Mouse (Mus musculus) kidney, postnatal 0 days (tissue): ENCODE measurements around the gene Dock2. TPM values are rescaled to one million over a fixed set of nuclear protein-coding genes. Genes with fewer than 3 reads are reported as not detected.
A peak's percentile ranks its signal among the peaks of the same experiment; 100 is the strongest.
"Not testable (repeated sequence)": the region's sequence is repeated elsewhere in the genome, so short reads cannot be mapped to it uniquely, and the experiment has no call there.

Experiments used
- ATAC-seq: fragments of 200-750 bp; cut with Nextera tagmentation; replicated peaks from 2 replicates; pipeline ENCODE4 v1.8.0; 2017; ENCODE audit warnings: low read depth, moderate number of reproducible peaks, moderate TSS enrichment, moderate library complexity; ENCODE audit not compliant: low FRiP score
- DNase-seq: peaks from one replicate; pipeline ENCODE4 v3.0.0-alpha.2; 2016; ENCODE audit warnings: low spot score
- H3K27ac ChIP-seq: fragments of 300-500 bp; sonication (generic); 2 replicates; pipeline ENCODE4 v1.5.1; 2014; ENCODE audit warnings: mild to moderate bottlenecking
- H3K27me3 ChIP-seq: fragments of 300-500 bp; sonication (generic); 2 replicates; pipeline ENCODE4 v1.6.1; 2014; ENCODE audit warnings: low read length, mixed read lengths; ENCODE audit not compliant: insufficient read depth
- H3K36me3 ChIP-seq: fragments of 300-500 bp; sonication (generic); 2 replicates; pipeline ENCODE4 v1.6.1; 2014; ENCODE audit warnings: low read length, mixed read lengths; ENCODE audit not compliant: insufficient read depth
- H3K4me1 ChIP-seq: fragments of 300-500 bp; sonication (generic); replicated peaks from 2 replicates; pipeline ENCODE4 v1.6.1; 2014; ENCODE audit warnings: antibody characterized with exemption, low read length, mixed read lengths; ENCODE audit not compliant: insufficient read depth
- H3K4me2 ChIP-seq: fragments of 300-500 bp; sonication (generic); 2 replicates; pipeline ENCODE4 v1.6.1; 2014; ENCODE audit warnings: mild to moderate bottlenecking, low read length, moderate library complexity, mixed read lengths
- H3K4me3 ChIP-seq: fragments of 300-500 bp; sonication (generic); replicated peaks from 2 replicates; pipeline ENCODE4 v1.5.1; 2014; ENCODE audit warnings: low read depth, low read length
- H3K9ac ChIP-seq: fragments of 300-500 bp; sonication (generic); 2 replicates; pipeline ENCODE4 v1.6.1; 2014; ENCODE audit warnings: low read depth, low read length
- H3K9me3 ChIP-seq: fragments of 300-500 bp; sonication (generic); replicated peaks from 2 replicates; pipeline ENCODE4 v1.6.1; 2016; ENCODE audit warnings: low read length, inconsistent platforms, mixed read lengths
- CTCF ChIP-seq: IDR thresholded peaks from 2 replicates; pipeline ENCODE4 v1.5.1; 2016; ENCODE audit warnings: antibody characterized with exemption, low read depth, mild to moderate bottlenecking, moderate library complexity
- WGBS: fragments of 180-500 bp; shearing (Covaris S2); extraction: QIAGEN DNeasy Blood & Tissue Kit; methylation state at CpG from one replicate; pipeline ENCODE4 v1.1.7; 2014; 5-methylcytosine and 5-hydroxymethylcytosine counted together
- polyA plus RNA-seq: library from polyadenylated mRNA; unstranded; fragments of >200 nt; fragmentation: Nextera tagmentation; extraction: Ambion mirVana; gene quantifications from 2 replicates; pipeline ENCODE4 v1.2.1, GENCODE M21; 2015

Gene Dock2
- polyA plus RNA-seq, result 1.1 and 1.4 TPM in 2 replicates

DNA sequence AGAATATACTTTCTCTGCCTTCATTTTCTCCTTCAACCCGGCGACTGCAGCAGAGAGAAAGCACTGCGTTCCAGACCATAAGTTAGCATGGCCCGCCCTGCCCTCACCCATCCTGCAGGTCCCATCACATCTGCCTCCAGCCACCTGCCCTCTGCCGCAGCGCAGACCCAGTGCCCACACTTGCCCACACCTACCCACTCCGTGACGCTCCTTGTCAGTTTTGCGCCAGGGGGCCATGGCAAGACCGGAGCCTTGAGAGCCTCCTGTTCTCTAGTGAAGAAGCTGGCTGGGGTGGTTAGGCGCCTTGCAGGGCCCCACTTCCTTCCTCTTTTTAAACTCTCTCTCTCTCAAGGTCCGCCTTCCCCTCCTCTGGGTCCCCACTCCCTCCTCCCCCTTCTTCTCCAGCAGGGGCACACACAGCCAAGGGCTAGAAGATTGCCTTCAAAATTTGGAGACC, at the start of gene Dock2:
Dock2 (minus strand) TSS at position 306 of the 457 bp plus-strand sequence.
- H3K27me3 ChIP-seq, result no peaks in the 10 kb centered on the region
- H3K4me3 ChIP-seq, result no peak within 1 kb of the TSS
- ATAC-seq (no peak), DNase-seq (no peak)
- no peaks in the 10 kb centered on the region for H3K36me3 ChIP-seq
- no peak within 1 kb of the TSS for H3K4me2 ChIP-seq
- no peak within 1 kb of the TSS for H3K9ac ChIP-seq
- H3K4me1 ChIP-seq, result no peaks in the 10 kb centered on the region
- WGBS, result 77% methylated on average over 12 of the region's 12 CpGs
- TF ChIP-seq CTCF, result no peak
- no peak within 1 kb of the TSS for H3K27ac ChIP-seq
- H3K9me3 ChIP-seq, result no peaks in the 10 kb centered on the region

DNA sequence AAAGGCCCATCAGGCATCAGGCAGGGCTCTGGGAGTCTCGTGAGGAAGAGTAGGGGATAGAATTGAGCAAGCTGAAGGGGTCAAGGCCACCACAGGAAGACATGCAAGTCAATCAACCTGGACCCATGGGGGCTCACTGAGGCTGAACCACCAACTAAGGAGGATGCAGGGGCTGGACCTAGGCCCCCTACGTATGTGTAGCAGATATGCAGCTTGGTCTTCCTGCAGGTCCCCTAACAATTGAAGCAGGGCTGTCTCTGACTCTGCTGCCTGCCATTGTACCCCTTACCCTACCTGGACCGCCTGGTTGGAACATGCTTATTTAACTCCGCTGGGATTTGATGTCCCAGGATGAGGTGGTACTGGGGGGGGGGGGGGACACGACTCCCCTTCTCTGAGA, 49.0 kb upstream of the Dock2 start:
- peaks cover 6% of the 10 kb centered on the region for H3K4me1 ChIP-seq
- no peak for TF ChIP-seq CTCF
- peak; percentile 22; the same call in 1 of the 2 replicates for ATAC-seq
- H3K9me3 ChIP-seq, result no peaks in the 10 kb centered on the region
- DNase-seq, result no peak
- H3K4me2 ChIP-seq, result peak overlapping the region; percentile 76
- no peak overlapping the region for H3K27ac ChIP-seq
- H3K27me3 ChIP-seq, result no peaks in the 10 kb centered on the region
- H3K4me3 ChIP-seq, result peak overlapping the region; percentile 73
- H3K36me3 ChIP-seq, result 0 out of 2 replicates have a peak, but pooled peaks cover 7% of the 10 kb centered on the region
- peak overlapping the region; percentile 55 for H3K9ac ChIP-seq
- 8% methylated on average over 4 of the region's 5 CpGs for WGBS

DNA sequence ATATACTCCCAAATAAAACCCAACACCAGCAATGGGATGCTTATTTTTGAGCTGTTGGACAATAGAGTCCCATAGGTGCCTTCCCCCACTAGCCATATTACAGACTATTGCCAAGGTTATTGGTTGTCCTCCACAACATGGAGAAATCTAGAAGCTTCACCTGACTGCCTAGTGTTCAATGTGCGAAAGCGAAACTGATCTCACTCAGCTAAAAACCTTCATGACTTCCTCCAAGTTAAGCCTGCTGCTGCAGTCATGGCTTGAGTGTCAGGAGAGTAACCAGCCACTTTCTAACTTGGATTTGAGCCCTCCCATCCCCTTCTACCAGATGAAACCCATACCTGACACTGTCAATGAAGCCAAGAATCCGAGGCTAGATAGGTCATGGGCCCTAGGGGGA, 44.1 kb upstream of the Dock2 start:
- ATAC-seq, result no peak
- no peak for DNase-seq
- TF ChIP-seq CTCF, result no peak

DNA sequence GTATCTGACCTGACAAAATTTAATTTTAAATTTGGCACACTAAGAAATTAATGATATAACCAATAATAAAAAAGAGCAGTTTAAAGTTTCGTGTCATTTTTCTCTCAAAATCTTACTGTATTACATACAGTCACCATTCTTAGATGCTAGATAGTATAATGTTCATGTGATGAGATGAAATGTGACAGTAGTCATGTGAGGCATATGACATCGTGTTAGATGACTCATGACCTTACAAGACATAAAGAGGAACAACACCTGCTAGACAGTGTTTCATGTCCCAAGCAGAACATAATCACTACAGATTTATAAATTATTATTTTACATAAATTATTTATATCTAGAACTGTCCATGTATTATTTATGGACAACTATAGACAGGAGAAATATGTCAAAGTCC, 43.2 kb upstream of the Dock2 start:
- ATAC-seq, result no peak
- peaks cover 25% of the 10 kb centered on the region; the same call in 1 of the 2 replicates for H3K36me3 ChIP-seq
- no peak overlapping the region for H3K27ac ChIP-seq
- WGBS, result 92% methylated on average over 2 of the region's 2 CpGs
- no peak overlapping the region for H3K4me3 ChIP-seq
- DNase-seq, result no peak
- H3K27me3 ChIP-seq, result no peaks in the 10 kb centered on the region
- no peak overlapping the region for H3K9ac ChIP-seq
- H3K4me1 ChIP-seq, result no peaks in the 10 kb centered on the region
- H3K9me3 ChIP-seq, result no peaks in the 10 kb centered on the region
- H3K4me2 ChIP-seq, result no peak overlapping the region
- TF ChIP-seq CTCF, result no peak

More for the DNA sequence above, 44.1 kb upstream of the Dock2 start:
- WGBS, result 88% methylated on average over 3 of the region's 3 CpGs
- Histone ChIP-seq H3K4me1 (peaks cover 5% of the 10 kb centered on the region), H3K27me3 (no peaks in the 10 kb centered on the region), H3K4me2 (no peak overlapping the region), H3K9me3 (no peaks in the 10 kb centered on the region), H3K9ac (no peak overlapping the region), H3K36me3 (peaks cover 21% of the 10 kb centered on the region; the same call in 1 of the 2 replicates), H3K27ac (no peak overlapping the region), H3K4me3 (no peak overlapping the region)

DNA sequence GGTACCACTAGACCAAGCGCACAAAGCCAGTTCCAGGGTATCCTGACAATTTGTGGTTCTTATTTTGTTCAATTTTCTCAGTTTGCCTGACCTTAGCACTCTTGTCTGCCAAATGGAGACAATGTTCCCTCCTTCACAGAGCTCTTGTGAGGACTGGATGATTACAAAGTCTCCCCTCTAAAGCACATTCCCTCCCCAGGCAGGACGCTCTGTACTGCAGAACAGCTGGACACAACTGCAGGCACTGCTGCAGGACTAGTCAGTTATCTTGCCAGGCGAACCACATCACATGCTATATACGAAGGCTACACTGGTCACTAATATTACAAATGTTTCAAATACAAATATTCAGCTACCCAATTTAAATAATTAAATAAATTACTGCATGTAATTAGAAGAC, 41.1 kb upstream of the Dock2 start:
- H3K9me3 ChIP-seq, result no peaks in the 10 kb centered on the region
- no peak overlapping the region for H3K4me3 ChIP-seq
- H3K4me2 ChIP-seq, result no peak overlapping the region
- TF ChIP-seq CTCF, result no peak
- no peak overlapping the region for H3K9ac ChIP-seq
- peaks cover 29% of the 10 kb centered on the region; the same call in 1 of the 2 replicates for H3K36me3 ChIP-seq
- H3K27me3 ChIP-seq, result no peaks in the 10 kb centered on the region
- DNase-seq, result no peak
- no peak for ATAC-seq
- 94% methylated on average over 4 of the region's 4 CpGs for WGBS
- H3K4me1 ChIP-seq, result no peaks in the 10 kb centered on the region
- H3K27ac ChIP-seq, result no peak overlapping the region

DNA sequence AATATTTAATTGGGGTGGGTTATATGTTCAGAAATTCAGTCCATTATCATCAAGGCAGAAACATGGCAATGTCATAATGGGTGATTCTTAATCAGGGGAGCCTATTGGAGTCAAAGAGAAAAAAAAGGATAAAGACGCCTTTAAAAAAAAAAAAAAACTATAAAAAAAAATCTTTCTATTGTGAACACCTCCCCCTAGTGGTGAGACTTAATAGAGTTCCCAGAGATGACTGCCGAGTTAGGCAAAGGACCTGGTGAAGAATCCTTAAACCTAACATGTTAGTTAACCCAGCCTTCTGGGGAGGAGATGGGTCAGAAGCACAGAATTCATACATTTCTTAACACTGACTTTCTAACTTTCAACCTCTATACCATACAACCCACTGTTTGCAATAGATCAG, 31.1 kb upstream of the Dock2 start:
- DNase-seq, result peak; percentile 76
- ATAC-seq, result no peak

DNA sequence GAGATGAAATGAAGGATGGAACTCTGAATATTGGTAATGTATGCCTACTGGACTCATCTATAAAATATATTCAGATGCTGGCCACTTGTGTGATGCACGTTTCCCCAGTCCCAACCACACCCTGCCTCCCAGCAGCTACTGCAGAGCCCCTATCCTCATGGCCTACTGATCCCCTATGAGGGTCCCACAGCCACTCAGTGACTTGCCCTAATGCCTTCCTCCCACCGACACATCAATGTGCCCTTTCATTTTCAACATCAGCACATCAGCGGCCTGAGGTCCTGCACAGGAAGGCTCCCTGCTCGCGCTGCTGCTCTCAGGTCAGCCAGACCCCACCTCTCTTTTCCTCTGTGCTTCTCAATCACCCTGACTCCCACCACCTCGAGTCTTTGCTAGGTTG, 30.6 kb upstream of the Dock2 start:
- no peak overlapping the region for H3K4me3 ChIP-seq
- H3K27ac ChIP-seq, result no peak overlapping the region
- peaks cover 14% of the 10 kb centered on the region; the same call in 1 of the 2 replicates for H3K36me3 ChIP-seq
- H3K9me3 ChIP-seq, result no peaks in the 10 kb centered on the region
- no peak for ATAC-seq
- no peaks in the 10 kb centered on the region for H3K27me3 ChIP-seq
- no peak overlapping the region for H3K4me2 ChIP-seq
- WGBS, result 90% methylated on average over 6 of the region's 6 CpGs
- TF ChIP-seq CTCF, result no peak
- DNase-seq, result no peak
- H3K4me1 ChIP-seq, result no peaks in the 10 kb centered on the region
- no peak overlapping the region for H3K9ac ChIP-seq

More for the DNA sequence above, 31.1 kb upstream of the Dock2 start:
- TF ChIP-seq CTCF, result peak; percentile 67
- Histone ChIP-seq H3K27ac (no peak overlapping the region), H3K9me3 (no peaks in the 10 kb centered on the region), H3K36me3 (peaks cover 11% of the 10 kb centered on the region; the same call in 1 of the 2 replicates), H3K9ac (no peak overlapping the region), H3K4me2 (no peak overlapping the region), H3K27me3 (no peaks in the 10 kb centered on the region), H3K4me1 (no peaks in the 10 kb centered on the region), H3K4me3 (no peak overlapping the region)
- 7% methylated on average over 2 of the region's 2 CpGs for WGBS

DNA sequence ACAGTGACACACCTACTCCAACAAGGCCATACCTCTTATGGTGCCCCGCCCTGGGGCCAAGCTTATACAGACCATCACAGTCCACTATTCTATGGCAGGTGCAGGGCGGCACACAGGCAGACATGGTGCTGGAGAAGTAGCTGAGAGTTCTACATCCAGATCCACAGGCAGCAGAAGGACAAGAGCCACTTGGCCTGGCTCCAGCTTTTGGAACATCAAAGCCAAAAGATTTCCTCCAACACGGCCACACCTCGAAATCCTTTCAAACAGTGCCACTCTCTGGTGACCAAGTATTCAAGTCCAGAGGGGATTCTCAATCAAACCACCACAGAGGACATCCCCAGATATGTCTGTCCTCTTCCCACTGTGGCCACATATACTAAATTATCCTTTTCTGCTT, 21.3 kb upstream of the Dock2 start:
- not testable (repeated sequence) for H3K9ac ChIP-seq, H3K4me3 ChIP-seq, H3K36me3 ChIP-seq, H3K27me3 ChIP-seq, ATAC-seq, DNase-seq, H3K4me1 ChIP-seq, H3K9me3 ChIP-seq, H3K4me2 ChIP-seq, H3K27ac ChIP-seq
- WGBS, result 87% methylated on average over 4 of the region's 4 CpGs

DNA sequence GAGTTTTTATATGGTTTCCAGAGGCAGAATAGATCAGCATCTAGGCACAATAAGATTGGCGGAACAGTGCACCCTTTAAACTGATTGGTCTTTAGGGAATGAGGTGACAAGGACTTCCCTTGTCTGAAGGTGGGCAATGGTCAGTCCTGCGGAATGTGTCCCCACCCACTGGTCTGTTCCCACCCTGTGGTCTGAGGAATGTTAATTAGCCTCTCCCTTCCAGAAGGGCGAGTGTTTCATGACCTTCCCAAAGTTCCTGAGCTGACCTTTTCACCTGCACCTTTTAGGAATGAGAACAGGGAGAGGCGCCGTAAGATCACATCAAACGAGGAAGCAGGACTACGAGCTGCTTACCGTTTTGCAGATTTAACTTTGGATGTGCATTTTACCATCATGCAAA, 14.4 kb upstream of the Dock2 start:
- 48% methylated on average over 8 of the region's 8 CpGs for WGBS
- H3K4me2 ChIP-seq, H3K9me3 ChIP-seq, H3K4me1 ChIP-seq, DNase-seq, H3K36me3 ChIP-seq, H3K9ac ChIP-seq, H3K4me3 ChIP-seq, H3K27ac ChIP-seq, ATAC-seq, H3K27me3 ChIP-seq: not testable (repeated sequence)
